ENCODE assay signal across 9 mouse cellular contexts in the genomic region with DNA sequence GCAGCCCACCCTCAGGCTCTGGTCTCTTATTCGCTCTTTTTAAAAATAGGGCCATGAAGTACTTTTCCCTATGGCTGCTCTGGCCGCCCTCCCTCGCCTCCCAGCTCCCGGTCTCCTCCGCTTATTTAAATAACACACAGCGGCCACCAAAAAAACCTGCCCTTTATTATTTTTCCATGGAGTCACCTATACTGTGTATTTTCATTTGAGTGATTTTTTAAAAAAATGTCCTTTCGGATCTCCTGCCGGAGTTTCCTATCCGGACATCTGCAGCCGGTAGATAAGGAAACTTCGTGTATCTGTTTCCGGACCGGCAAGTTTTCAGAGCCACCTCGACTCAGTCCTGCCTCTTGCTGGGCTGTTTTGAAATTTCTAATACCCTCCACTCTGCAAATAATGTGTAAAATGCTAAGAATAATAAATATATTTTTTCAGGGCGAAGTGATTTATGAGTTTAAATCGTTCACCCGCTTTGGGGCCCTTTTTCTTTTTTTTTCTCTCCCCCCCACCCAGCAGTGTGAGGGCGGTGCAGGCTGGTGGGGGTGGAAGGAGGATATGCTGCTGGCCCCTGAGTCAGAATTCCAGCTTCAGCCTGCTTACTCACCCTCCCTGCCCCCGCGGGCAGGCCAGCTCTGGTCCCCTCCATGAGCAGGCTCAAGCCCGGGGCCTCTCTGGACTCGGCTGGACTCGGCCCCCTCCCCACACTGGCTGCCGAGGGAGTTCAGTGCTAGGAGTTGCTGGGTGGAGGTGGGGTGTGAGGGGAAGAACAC. TPM values are rescaled to one million over a fixed set of nuclear protein-coding genes. Genes with fewer than 3 reads are reported as not detected.
DNase-seq lines count a peak whose midpoint lies in the region; ATAC-seq lines count a peak whose summit lies in the region.
"Had no signal": no experiment of that assay in that cellular context is flagged by ENCODE, and none has a peak within 500 bp of the region (broad histone marks: within the 10 kb centered on the region; RNA-seq: fewer than 3 reads in every experiment).

No protein-coding gene starts in this region.

- H3K27me3 ChIP-seq in lung, embryonic 16.5 days (ENCODE audit: control insufficient read depth, insufficient read depth, low read depth, low read length): peaks cover 81% of the 10 kb centered on the region

- H3K36me3 ChIP-seq in lung, embryonic 16.5 days (ENCODE audit: control insufficient read depth, insufficient read depth, low read length): no peaks in the 10 kb centered on the region

- 3% methylated on average over 24 of the region's 24 CpGs for WGBS in lung, embryonic 16.5 days

- H3K4me1 ChIP-seq in lung, embryonic 16.5 days (replicated peaks; ENCODE audit: control insufficient read depth, insufficient read depth, low read length): peaks cover 15% of the 10 kb centered on the region

- DNase-seq in retina, embryonic 14.5 days (ENCODE audit: low spot score): peak; percentile 40
- DNase-seq in retina, postnatal 1 day: no peak
- peak; percentile 85 to 88 for DNase-seq in heart, adult 9 months (ENCODE audit: low spot score in 2 of 2)
- peak; percentile 83 for DNase-seq in kidney, adult 9 months
- DNase-seq in spleen, postnatal 14 days (ENCODE audit: low spot score in 2 of 2): no peak
- DNase-seq in ovary, adult 18-20 months (ENCODE audit: low spot score): no peak

- peak; percentile 56 for ATAC-seq in lung, embryonic 16.5 days (ENCODE audit: low read depth)
- ATAC-seq in activated CD4-positive, CD25-positive, alpha-beta regulatory T cell, adult 4 months: no peak

- H3K4me3 ChIP-seq in lung, embryonic 16.5 days (ENCODE audit: low read length): peak overlapping the region; percentile 14; the same call in 1 of the 2 replicates

- peak overlapping the region; percentile 66 for H3K27ac ChIP-seq in lung, embryonic 16.5 days (ENCODE audit: low read length)

- peak overlapping the region; percentile 35 for H3K4me2 ChIP-seq in lung, embryonic 16.5 days (ENCODE audit: low read depth, low read length)

- H3K9me3 ChIP-seq in lung, embryonic 16.5 days (ENCODE audit: control insufficient read depth, low read length): no peaks in the 10 kb centered on the region

- no peak overlapping the region for H3K9ac ChIP-seq in lung, embryonic 16.5 days (ENCODE audit: low read length)

RNA-seq across cellular contexts. Expression of a gene that starts 9.4 kb away (rescaled TPM):
- 23.6 and 23.9 TPM in 2 replicates for polyA plus RNA-seq in lung, embryonic 16.5 days (2015; fragmentation: Nextera tagmentation; extraction: Ambion mirVana)
- not detected for polyA plus RNA-seq in activated CD4-positive, CD25-positive, alpha-beta regulatory T cell, adult 4 months (2017; shearing (Covaris generic))

RNA-seq across cellular contexts. Expression of a gene that starts 19.0 kb away (rescaled TPM):
- not detected in 2 replicates for polyA plus RNA-seq in lung, embryonic 16.5 days (2015; fragmentation: Nextera tagmentation; extraction: Ambion mirVana)
- polyA plus RNA-seq in activated CD4-positive, CD25-positive, alpha-beta regulatory T cell, adult 4 months (2017; shearing (Covaris generic)): not detected
- polyA plus RNA-seq: neural tube, embryonic 14.5 days had no signal

Comparison
In these comparisons a context has a peak if more than half of its experiments do, and no peak if none do; other contexts are left out.
1. DNase-seq: peak in retina, embryonic 14.5 days (single experiment), heart, adult 9 months (2 of 2) and kidney, adult 9 months (single experiment); none in retina, postnatal 1 day (single experiment), spleen, postnatal 14 days (0 of 2) and ovary, adult 18-20 months (single experiment).
2. RNA of a gene that starts 9.4 kb away (polyA plus RNA-seq): 23.6 to 23.9 TPM in lung, embryonic 16.5 days; not detected in activated CD4-positive, CD25-positive, alpha-beta regulatory T cell, adult 4 months; every median in the first group is over 10 times any median in the second.